Mouse (Mus musculus): ENCODE measurements around the gene Pet2.

Pet2 gene

GRCm38 (mm10) chrX:89409589-89409988 lies at the start of gene Pet2:
Gene Pet2 (minus strand): TSS chrX:89409689.
- DNase-seq (ENCODE audit: low read depth) = no peak

Measured in c-Kit-positive CD71-negative TER-119-negative erythroid progenitor cells, embryonic 14.5 days (primary cell).